Mouse (Mus musculus) CD4-positive naive resting alpha-beta T cell, adult 76 days (primary cell): Measurements from ENCODE around the gene Parp11. TPM values are rescaled to one million over a fixed set of nuclear protein-coding genes. Genes with fewer than 3 reads are reported as not detected.

Source experiments
- total RNA-seq: library from RNA; stranded (reverse); gene quantifications from one replicate; pipeline ENCODE4 v1.2.4, GENCODE M21; 2023

Parp11 gene
- total RNA-seq: 62.1 TPM

GRCm38 (mm10) chr6:127446436-127446890, at the start of gene Parp11:
Parp11 (plus strand) TSS chr6:127446840.

Other genes starting within 250 kb of the Parp11 start
- 32.5 TPM for gene Cracr2a, start 114.5 kb downstream of the Parp11 start, total RNA-seq